Mouse (Mus musculus): Measurements from ENCODE around the gene Soga3.

Soga3 gene

GRCm38 (mm10) chr10:29143566-29144335, at the start of gene Soga3:
Gene Soga3 (plus strand): TSS chr10:29143839.
- no peak for DNase-seq (ENCODE audit: low spot score)

- no peak for DNase-seq (ENCODE audit: low spot score)
Measured at GRCm38 (mm10) chr10:29106962-29107361, 36.7 kb upstream of the Soga3 start.

GRCm38 (mm10) chr10:29142556-29143105, 1.0 kb upstream of the Soga3 start:
- DNase-seq (ENCODE audit: low spot score): no peak

- no peak for DNase-seq (ENCODE audit: low spot score)
Measured at GRCm38 (mm10) chr10:29144612-29145405, 1.2 kb downstream of the Soga3 start.

- no peak for DNase-seq (ENCODE audit: low spot score)
Measured at GRCm38 (mm10) chr10:29146198-29146857, 2.7 kb downstream of the Soga3 start.

GRCm38 (mm10) chr10:29146858-29147640, 3.4 kb downstream of the Soga3 start:
- peak; percentile 80 for DNase-seq (ENCODE audit: low spot score)

GRCm38 (mm10) chr10:29147641-29147990, 4.0 kb downstream of the Soga3 start:
- no peak for DNase-seq (ENCODE audit: low spot score)

GRCm38 (mm10) chr10:29148076-29148475, 4.4 kb downstream of the Soga3 start:
- no peak for DNase-seq (ENCODE audit: low spot score)

GRCm38 (mm10) chr10:29155304-29155703, 11.7 kb downstream of the Soga3 start:
- DNase-seq (ENCODE audit: low spot score): no peak

GRCm38 (mm10) chr10:29161664-29162063, 18.0 kb downstream of the Soga3 start:
- no peak for DNase-seq (ENCODE audit: low spot score)

- DNase-seq (ENCODE audit: low spot score): no peak
Measured at GRCm38 (mm10) chr10:29173778-29174177, 30.1 kb downstream of the Soga3 start.

- DNase-seq (ENCODE audit: low spot score): no peak
Measured at GRCm38 (mm10) chr10:29175656-29176055, 32.0 kb downstream of the Soga3 start.

- DNase-seq (ENCODE audit: low spot score): no peak
Measured at GRCm38 (mm10) chr10:29176881-29177280, 33.2 kb downstream of the Soga3 start.

GRCm38 (mm10) chr10:29178003-29178402, 34.4 kb downstream of the Soga3 start:
- no peak for DNase-seq (ENCODE audit: low spot score)

- DNase-seq (ENCODE audit: low spot score): no peak
Measured at GRCm38 (mm10) chr10:29180210-29180609, 36.6 kb downstream of the Soga3 start.

GRCm38 (mm10) chr10:29181046-29181445, 37.4 kb downstream of the Soga3 start:
- no peak for DNase-seq (ENCODE audit: low spot score)

- DNase-seq (ENCODE audit: low spot score): no peak
Measured at GRCm38 (mm10) chr10:29193769-29194168, 50.1 kb downstream of the Soga3 start.

- no peak for DNase-seq (ENCODE audit: low spot score)
Measured at GRCm38 (mm10) chr10:29196811-29197210, 53.2 kb downstream of the Soga3 start.

GRCm38 (mm10) chr10:29198642-29199041, 55.0 kb downstream of the Soga3 start, which contains the start of gene Gm49353:
Gene Gm49353 (plus strand): TSS chr10:29198954.
- no peak for DNase-seq (ENCODE audit: low spot score)

- DNase-seq (ENCODE audit: low spot score): no peak
Measured at GRCm38 (mm10) chr10:29199835-29200234, 56.2 kb downstream of the Soga3 start.

- no peak for DNase-seq (ENCODE audit: low spot score)
Measured at GRCm38 (mm10) chr10:29200609-29201008, 57.0 kb downstream of the Soga3 start.

GRCm38 (mm10) chr10:29206730-29207129, 63.1 kb downstream of the Soga3 start:
- no peak for DNase-seq (ENCODE audit: low spot score)
